Mouse (Mus musculus) stomach, postnatal 0 days (tissue): ENCODE measurements at regions not wholly inside any gene's neighbourhood (a gene's known extent, or its start where the extent isn't known, plus 50 kb on each side); places are given as distances from the start of the nearest gene placed in this dataset.

ENCODE experiments used
- ATAC-seq: fragments of 200-750 bp; cut with Nextera tagmentation; 2 replicates; pipeline ENCODE4 v1.8.0; 2017; ENCODE audit not compliant: low FRiP score, low TSS enrichment
- DNase-seq: peaks from one replicate; pipeline ENCODE4 v3.0.0-alpha.2; 2016; ENCODE audit warnings: low spot score
- H3K27ac ChIP-seq: fragments of 300-500 bp; sonication (generic); replicated peaks from 2 replicates; pipeline ENCODE4 v1.5.1; 2014; ENCODE audit warnings: mild to moderate bottlenecking, control low read depth
- H3K27me3 ChIP-seq: fragments of 300-500 bp; sonication (generic); 2 replicates; pipeline ENCODE4 v1.6.1; 2014; ENCODE audit warnings: low read length; ENCODE audit not compliant: control insufficient read depth, insufficient read depth
- H3K36me3 ChIP-seq: fragments of 300-500 bp; sonication (generic); 2 replicates; pipeline ENCODE4 v1.6.1; 2014; ENCODE audit warnings: low read length, mixed read lengths; ENCODE audit not compliant: control insufficient read depth, insufficient read depth
- H3K4me1 ChIP-seq: fragments of 300-500 bp; sonication (generic); replicated peaks from 2 replicates; pipeline ENCODE4 v1.6.1; 2014; ENCODE audit warnings: antibody characterized with exemption; ENCODE audit not compliant: control insufficient read depth, insufficient read depth
- H3K4me2 ChIP-seq: fragments of 300-500 bp; sonication (generic); replicated peaks from 2 replicates; pipeline ENCODE4 v1.6.1; 2014; ENCODE audit warnings: low read depth, mild to moderate bottlenecking, control low read depth, moderate library complexity
- H3K4me3 ChIP-seq: fragments of 300-500 bp; sonication (generic); 2 replicates; pipeline ENCODE4 v1.5.1; 2014; ENCODE audit warnings: low read depth, low read length, control low read depth
- H3K9ac ChIP-seq: fragments of 300-500 bp; sonication (generic); 2 replicates; pipeline ENCODE4 v1.6.1; 2014; ENCODE audit warnings: mild to moderate bottlenecking, low read length, control low read depth, mixed read lengths
- H3K9me3 ChIP-seq: fragments of 300-500 bp; sonication (generic); 2 replicates; pipeline ENCODE4 v1.6.1; 2016; ENCODE audit warnings: low read length; ENCODE audit not compliant: control insufficient read depth
- CTCF ChIP-seq: IDR thresholded peaks from 2 replicates; pipeline ENCODE4 v1.5.1; 2016; ENCODE audit warnings: antibody characterized with exemption, low read depth, mild to moderate bottlenecking, moderate library complexity
- EP300 ChIP-seq: optimal IDR thresholded peaks from 2 replicates; pipeline ENCODE3; 2016; ENCODE audit warnings: antibody characterized with exemption
- WGBS: fragments of 180-500 bp; shearing (Covaris S2); extraction: QIAGEN DNeasy Blood & Tissue Kit; methylation state at CpG from one replicate; pipeline ENCODE4 v1.1.7; 2014; 5-methylcytosine and 5-hydroxymethylcytosine counted together

DNA sequence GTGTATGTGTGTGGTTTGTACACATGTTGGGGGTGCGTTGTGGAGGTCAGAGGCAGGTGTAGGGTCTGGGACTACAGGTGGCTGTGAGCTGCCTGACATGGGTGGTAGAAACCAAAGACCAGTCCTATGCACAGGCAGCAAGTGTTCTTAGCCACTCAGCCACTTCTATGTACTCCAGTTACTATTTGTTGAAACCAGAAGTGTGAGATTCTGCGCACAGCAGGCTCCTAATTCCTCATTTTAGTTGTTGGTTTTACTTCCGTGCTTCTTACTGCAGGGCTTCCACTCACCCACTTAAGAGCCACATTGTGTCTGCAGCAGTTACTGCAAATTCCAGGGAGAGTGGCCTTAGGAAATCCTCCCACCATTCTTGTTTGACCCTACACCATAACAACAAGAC, 208.0 kb upstream of the Runx1 start:
- no peak overlapping the region for H3K4me3 ChIP-seq
- ATAC-seq (no peak), DNase-seq (no peak)
- no peaks in the 10 kb centered on the region for H3K36me3 ChIP-seq
- no peak overlapping the region for H3K4me2 ChIP-seq
- no peaks in the 10 kb centered on the region for H3K27me3 ChIP-seq
- no peak for TF ChIP-seq CTCF
- no peak for TF ChIP-seq EP300
- 81% methylated on average over 3 of the region's 3 CpGs for WGBS
- no peak overlapping the region for H3K9ac ChIP-seq
- H3K4me1 ChIP-seq: no peaks in the 10 kb centered on the region
- H3K27ac ChIP-seq: no peak overlapping the region
- H3K9me3 ChIP-seq: no peaks in the 10 kb centered on the region

DNA sequence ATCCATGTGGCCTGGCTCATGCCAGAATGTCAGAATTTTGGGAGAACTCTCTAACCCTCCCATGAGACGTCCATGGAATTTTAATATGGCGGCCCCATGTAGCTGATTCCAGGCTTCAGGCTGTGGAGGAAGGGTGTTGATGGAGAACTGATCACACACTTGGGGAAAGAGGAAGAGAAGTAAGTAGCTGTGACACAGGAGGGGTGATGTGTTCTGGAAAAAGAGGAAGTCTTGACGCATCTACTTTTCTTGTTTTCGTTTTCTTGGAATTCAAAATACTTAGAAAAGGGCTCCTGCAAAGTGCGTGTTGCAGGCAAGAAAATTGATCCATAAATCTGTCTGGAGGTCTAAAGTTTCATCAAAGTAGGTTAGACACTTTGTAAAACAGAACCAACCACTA, 205.7 kb upstream of the Runx1 start:
- TF ChIP-seq EP300: no peak
- TF ChIP-seq CTCF: no peak
- Histone ChIP-seq H3K4me1 (no peaks in the 10 kb centered on the region), H3K4me2 (no peak overlapping the region), H3K36me3 (no peaks in the 10 kb centered on the region), H3K9ac (no peak overlapping the region), H3K27me3 (no peaks in the 10 kb centered on the region), H3K9me3 (no peaks in the 10 kb centered on the region), H3K4me3 (no peak overlapping the region), H3K27ac (no peak overlapping the region)
- WGBS: 83% methylated on average over 5 of the region's 5 CpGs
- DNase-seq (no peak), ATAC-seq (no peak)

DNA sequence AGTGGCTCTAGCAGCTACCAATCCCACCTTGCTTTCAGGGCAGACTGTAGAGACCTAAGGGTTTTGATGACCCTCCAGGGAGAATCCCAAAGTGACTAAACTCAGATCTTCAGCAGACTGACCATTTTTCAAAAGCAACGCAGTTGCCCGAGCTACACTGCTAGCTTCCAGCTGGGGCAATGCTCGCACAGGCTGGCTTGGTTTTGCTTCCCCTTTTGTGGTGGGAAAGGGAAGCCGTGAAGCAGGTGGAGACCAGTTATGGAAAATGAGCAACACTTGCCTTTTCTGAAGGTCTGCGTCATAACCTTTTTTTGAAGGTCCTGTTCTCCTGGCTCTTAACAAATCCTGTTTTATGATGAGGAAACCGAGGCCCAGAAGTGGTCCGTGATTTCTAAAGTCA, 202.7 kb upstream of the Runx1 start:
- Histone ChIP-seq H3K9me3 (no peaks in the 10 kb centered on the region), H3K27me3 (no peaks in the 10 kb centered on the region), H3K4me3 (no peak overlapping the region), H3K36me3 (no peaks in the 10 kb centered on the region), H3K27ac (no peak overlapping the region), H3K4me1 (no peaks in the 10 kb centered on the region), H3K9ac (no peak overlapping the region), H3K4me2 (no peak overlapping the region)
- no peak for TF ChIP-seq CTCF
- TF ChIP-seq EP300: no peak
- DNase-seq (no peak), ATAC-seq (no peak)
- 83% methylated on average over 7 of the region's 7 CpGs for WGBS

DNA sequence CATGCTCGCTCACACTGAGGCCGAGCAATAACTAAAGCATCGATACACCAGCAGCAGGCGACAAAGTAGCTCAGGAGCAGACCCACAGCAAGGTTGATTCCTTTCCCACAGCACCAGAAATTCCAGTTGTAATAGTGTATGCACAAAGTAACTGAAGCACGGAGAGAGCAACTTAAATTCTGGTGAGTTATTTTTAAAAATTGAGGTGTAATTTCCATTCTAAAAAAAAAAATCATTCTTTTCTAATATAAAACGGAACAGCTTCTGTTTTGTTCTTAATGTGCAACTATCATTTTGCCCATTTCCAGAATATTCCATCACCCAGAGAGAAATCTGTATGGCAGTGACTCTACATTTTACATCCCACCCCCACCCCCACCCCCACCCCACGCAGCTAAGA, 202.1 kb upstream of the Runx1 start:
- H3K27ac ChIP-seq: no peak overlapping the region
- no peak overlapping the region for H3K9ac ChIP-seq
- WGBS: 84% methylated on average over 7 of the region's 7 CpGs
- TF ChIP-seq CTCF (no peak), EP300 (no peak)
- no peaks in the 10 kb centered on the region for H3K27me3 ChIP-seq
- H3K4me1 ChIP-seq: no peaks in the 10 kb centered on the region
- H3K4me3 ChIP-seq: no peak overlapping the region
- no peaks in the 10 kb centered on the region for H3K9me3 ChIP-seq
- ATAC-seq (no peak), DNase-seq (no peak)
- no peaks in the 10 kb centered on the region for H3K36me3 ChIP-seq
- no peak overlapping the region for H3K4me2 ChIP-seq

DNA sequence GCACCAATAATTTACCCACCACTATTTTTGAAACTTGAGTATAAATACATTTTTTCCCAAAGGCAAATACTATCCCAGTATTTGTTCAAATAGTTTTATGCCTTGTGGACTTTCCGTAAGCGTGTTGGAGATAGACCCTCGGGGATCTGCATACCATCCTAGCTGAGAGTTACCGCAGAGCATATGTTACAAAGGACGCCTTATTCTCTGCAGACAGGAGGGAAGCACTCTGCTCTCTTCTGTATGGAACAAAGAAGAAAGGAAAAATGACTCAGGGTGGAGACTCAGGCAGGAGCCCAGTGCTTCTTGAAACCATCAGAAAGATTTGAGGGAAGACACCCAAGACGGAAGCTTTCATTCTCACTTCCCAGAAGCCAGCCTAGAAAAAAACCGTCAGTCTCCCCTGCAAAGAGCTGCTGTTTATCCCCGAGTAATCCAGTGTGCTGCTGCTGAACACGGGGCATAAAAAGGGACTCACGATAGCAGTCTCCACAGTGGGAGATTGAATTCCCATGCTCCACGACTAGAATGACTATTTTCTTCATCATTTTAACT, 200.2 kb upstream of the Runx1 start:
- 33% methylated on average over 11 of the region's 11 CpGs for WGBS
- Histone ChIP-seq H3K4me3 (no peak overlapping the region), H3K36me3 (no peaks in the 10 kb centered on the region), H3K4me2 (no peak overlapping the region), H3K4me1 (no peaks in the 10 kb centered on the region), H3K27me3 (no peaks in the 10 kb centered on the region), H3K27ac (no peak overlapping the region), H3K9ac (no peak overlapping the region), H3K9me3 (no peaks in the 10 kb centered on the region)
- no peak for ATAC-seq
- TF ChIP-seq EP300 (no peak), CTCF (no peak)
- DNase-seq: no peak

DNA sequence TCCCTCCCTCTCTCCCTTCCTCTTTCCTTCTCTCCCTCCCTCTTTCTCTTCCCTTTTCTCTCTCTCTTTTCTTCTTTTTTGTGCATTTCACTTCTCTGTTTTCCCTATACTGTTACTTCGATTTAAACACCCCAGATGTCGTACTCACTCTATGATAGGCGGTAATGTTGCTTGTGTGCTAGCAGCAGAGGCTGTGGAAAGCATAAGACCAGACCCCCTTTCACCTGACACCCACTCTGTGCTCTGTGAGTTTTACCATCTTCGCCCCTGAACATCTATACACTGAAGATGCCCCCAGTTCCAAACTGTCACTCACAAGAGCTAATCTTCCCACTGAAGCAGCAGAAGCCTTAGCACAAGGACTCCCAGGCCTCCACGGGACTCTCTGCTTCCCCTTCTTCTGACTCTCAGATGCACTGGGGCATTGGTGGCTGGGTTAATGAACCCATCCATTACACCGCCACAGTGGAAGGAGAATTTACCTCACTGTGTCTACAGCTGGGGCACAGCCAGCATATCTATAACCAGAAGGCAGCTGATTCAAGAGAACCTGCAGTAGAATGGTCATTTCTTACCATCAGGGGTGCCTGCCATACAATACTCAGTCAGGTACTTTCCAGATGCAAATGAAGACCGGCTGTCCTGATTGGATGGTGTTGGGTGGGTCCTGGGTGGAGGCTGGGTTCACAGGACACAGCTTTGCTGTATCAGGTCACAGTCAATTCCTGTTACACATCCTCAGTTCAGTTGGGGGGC, 194.0 kb upstream of the Runx1 start:
- no peaks in the 10 kb centered on the region for H3K27me3 ChIP-seq
- no peaks in the 10 kb centered on the region for H3K4me1 ChIP-seq
- no peaks in the 10 kb centered on the region for H3K36me3 ChIP-seq
- H3K27ac ChIP-seq: no peak overlapping the region
- TF ChIP-seq EP300 (no peak), CTCF (no peak)
- no peak overlapping the region for H3K9ac ChIP-seq
- no peak overlapping the region for H3K4me3 ChIP-seq
- DNase-seq: no peak
- no peak for ATAC-seq
- WGBS: 76% methylated on average over 7 of the region's 7 CpGs
- H3K9me3 ChIP-seq: no peaks in the 10 kb centered on the region
- no peak overlapping the region for H3K4me2 ChIP-seq
